Mouse (Mus musculus) gastrocnemius, postnatal 4 days (tissue): ENCODE results near the gene Gm4881. TPM values are rescaled to one million over a fixed set of nuclear protein-coding genes. Genes with fewer than 3 reads are reported as not detected.

Experiments used
- DNase-seq, 2 experiments: peaks; one replicate each; pipeline ENCODE4 v3.0.0; 2021 to 2022; ENCODE audit warnings: low spot score in 2 of 2, mixed read lengths in 2 of 2
- long read RNA-seq, 2 experiments: library from polyadenylated mRNA; stranded (forward); transcript quantifications; one replicate each; pipeline ENCODE4 v2.0.0; 2021
- total RNA-seq, 2 experiments: library from RNA; stranded (reverse); gene quantifications; 2 replicates each; pipeline ENCODE4 v1.2.3; 2021

Gene Gm4881
- not detected for total RNA-seq
- long read RNA-seq, experiment 1 = 0 reads
- long read RNA-seq, experiment 2 = 0 reads

DNA sequence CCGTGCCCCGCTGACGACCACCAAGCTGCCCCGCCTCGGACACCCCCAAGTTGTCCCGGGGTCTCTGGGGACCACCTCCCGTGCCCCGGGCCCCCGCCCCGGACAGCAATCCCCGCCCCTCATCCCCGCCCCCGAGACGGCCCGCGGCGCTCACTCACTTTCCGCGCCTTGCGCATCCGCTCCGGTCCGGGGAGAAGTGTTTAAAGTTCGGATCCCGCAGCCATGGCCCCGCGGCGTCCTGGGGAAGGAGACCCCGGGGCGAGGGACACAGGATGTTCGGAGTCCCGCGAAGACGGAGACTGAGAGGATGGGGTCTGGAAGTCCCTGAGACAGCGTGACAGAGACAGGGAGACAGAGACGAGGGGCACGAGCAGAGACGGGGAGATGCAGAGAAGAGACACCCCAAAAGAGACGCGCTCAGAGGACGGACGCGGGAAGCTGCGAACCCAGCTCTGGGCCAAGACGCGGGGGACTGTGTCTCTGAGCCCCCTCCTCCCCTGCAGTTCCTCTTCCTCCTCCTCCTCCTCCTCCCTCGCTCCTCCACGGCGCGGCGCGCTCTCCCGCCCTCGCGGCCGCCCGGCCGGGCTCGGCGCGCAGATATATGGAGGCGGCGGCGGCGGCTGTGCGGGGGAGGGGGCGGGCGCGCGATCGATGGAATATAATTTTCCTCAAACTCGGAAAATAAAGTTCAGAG is at the start of gene Gm4881:
Gm4881 (minus strand) TSS at position 238 of the 694 bp plus-strand sequence.
- DNase-seq = no peak

DNA sequence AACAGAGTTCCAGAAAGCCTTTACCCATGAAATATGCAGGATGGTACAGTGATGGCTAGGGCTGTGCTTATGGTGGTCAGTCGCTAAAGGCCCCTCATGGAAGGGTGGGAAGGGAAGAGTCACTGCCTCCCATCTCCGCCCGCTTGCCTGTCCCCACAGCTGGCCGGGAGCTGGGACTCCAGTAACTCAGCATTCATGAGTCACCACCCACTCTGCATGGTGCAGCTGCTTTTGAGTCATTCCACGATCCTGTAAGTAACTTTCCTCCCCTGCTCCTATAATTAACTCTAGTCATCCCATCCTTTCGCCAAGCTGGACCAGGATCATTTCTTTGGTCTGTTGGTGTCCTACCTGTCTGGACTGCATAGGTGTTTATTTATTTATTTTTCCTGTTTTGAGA is 48.8 kb upstream of the Gm4881 start:
- no peak for DNase-seq

DNA sequence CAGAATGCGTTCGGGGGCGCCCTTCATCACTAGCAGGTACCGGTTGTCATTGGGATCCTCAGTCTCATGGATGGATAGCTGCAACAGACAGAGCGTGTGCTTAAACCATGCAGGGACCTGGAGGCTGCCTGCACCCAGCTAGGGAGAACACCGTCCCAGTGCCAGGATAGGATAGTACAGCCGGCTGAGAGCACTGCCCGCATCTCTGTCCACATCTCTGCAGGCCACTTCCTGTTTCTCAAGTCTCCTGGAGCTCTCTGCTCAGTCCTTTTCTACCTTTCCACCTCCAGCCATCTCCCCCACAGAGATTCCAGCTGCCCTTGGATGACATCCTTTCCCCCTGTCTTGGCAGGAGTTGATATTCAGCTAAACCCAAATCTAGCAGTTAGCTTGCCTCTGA is 46.2 kb upstream of the Gm4881 start:
- DNase-seq = no peak

DNA sequence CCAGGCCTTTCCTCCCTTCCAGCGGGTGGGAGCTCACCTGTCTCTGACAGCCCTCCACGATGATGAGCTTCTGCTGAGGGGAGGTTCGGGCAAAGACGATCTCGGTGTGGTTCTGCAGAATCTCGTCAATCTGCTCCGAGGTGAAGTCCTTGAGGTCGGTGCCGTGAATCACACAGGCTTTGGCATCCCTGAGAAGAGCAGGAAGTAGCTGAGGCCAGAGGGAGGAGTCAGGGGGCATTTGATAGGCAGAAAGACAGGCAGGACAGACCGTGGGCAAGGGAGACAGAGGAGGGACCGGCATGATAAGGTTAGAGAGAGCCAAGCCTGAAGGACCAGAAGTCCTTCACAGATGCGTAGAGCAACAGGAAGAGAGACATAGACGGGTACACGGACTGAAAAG is 43.6 kb upstream of the Gm4881 start:
- no peak for DNase-seq

DNA sequence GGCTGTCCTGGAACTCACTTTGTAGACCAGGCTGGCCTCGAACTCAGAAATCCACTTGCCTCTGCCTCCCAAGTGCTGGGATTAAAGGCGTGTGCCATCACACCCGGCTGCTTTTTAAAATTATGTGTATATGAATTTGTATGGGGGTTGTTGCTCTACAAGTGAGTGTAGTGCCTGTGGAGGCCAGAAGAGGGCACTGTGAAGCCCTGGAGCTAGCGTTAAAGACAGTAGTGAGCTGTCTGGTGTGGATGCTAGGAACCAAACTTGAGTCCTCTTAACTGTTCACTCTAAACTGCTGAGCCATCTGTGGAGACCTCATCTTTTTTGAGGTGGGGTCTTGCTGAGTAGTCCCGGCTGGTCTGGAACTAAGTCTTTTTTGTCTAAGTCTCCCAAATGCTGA is 41.5 kb upstream of the Gm4881 start:
- DNase-seq = no peak

DNA sequence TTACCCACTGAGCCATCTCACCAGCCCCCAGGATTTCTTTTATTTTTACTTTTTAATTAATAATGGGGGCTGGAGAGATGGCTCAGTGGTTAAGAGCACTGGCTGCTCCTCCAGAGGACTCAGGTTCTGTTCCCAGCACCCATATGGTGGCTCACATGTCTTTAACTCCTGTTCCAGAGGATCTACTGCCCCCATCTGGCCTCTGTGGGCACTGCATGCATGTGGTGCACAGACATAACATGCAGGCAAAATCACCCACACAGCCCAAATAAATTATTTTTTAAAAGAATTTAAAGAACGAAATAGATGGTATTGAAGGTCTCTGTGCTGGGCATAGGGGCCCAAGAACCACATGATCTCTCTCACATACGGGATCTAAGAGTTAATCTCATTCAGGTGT is 40.0 kb upstream of the Gm4881 start:
- no peak for DNase-seq

DNA sequence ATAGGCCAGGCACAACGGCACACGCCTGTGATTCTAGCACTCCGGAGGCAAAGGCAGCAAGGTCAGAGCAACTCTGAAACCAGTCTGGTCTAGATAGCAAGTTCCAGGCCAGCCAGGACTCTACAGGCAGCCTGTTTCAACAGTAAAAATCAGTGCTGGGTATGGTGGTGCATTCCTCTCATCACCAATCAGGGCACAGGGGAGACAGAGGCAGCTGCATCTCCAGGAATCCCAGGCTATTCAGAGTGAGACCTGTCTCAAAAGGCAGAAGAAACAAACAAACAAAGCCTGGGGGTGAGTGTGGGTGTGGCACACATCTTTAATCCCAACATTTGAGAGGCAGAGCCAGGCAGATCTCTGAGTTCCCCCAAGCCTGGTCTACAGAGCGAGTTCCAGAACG is 39.1 kb upstream of the Gm4881 start:
- no peak for DNase-seq

DNA sequence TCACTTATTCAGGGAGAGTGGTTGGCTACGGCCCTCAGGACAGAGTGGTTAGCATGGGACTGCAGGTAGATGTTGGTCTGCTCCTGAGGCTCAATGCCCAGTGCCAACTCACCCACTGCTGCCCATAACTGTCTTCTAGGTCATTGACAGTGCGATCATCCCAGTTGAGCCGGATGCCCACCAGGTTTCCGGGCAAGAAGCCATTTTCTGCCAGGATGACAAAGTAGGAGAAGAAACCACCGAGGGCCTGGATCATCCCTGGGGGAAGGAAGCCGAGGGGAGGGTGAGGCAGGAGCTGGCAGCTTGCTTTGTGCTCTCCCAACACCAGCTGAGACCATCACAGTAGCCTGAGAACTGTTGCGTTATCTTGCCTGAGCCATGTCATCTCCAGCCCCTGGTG is 36.1 kb upstream of the Gm4881 start:
- no peak for DNase-seq

DNA sequence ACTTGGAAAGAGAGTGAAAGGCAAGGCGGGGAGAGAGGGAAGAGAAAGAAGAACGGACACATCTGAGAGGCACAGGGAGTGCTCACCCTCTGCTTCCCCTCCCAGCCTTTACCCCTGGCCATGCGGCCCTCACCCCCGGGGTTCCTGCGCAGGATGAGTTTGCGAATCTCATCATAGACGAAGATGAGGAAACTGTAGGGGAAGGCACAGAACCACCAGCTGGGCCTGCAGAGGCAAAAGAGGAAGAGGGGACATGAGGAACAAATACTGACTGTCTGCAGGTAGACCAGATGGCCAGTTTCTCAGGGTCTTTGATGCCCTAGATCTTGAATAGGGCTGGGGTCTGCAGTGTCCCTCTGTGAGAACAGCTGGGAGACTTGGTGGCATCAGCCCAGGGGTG is 34.5 kb upstream of the Gm4881 start:
- DNase-seq = no peak

DNA sequence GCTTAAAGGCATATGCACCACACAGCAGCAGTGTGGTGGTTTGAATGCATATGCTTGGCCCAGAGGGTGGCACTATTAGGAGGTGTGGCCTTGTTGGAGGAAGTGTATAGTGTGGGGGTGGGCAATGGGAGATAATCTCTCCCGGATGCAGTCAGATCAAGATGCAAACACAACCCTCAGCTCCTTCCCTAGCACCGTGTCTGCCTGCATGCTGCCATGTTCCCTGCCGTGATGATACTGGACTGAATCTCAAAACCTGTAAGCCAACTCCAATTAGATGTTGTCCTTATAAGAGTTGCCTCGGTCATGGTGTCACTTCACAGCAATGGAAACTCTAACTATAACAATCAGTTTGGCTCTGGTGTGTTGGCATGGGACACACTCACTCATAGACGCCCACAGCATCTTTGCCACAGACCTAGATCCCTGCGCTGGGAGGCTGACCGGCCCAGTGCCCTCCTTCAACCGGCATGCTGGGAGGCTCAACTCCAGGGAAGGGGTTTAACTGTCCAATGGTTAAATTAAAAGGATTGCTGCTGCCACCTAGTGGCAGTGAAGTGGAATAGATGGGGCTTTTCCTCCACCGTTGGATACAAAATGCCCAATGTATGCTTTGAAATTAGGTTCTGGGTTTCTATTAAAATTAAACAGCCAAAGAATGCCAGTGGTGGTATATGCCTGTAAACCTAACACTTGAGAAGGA is 30.8 kb upstream of the Gm4881 start:
- DNase-seq = no peak

DNA sequence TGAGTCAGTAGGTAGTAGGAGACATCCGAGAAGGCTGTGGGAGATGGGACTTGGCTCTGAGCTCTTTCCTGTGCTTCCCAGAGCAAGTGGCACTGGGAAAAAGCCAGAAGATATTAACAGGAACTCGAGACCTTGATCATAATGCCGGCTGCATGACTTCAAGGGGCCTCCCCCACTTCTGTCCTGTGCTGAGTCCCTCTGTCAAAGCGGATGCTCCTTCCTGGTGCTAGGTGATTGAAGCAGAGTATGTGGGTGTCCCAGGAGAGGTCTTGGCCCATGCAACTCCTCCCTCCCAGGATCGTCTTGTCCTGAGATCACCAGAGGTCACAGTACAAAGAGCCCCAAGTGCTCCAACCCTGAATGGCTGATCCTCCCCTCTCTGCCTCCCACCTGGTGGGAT is 29.6 kb upstream of the Gm4881 start:
- no peak for DNase-seq

DNA sequence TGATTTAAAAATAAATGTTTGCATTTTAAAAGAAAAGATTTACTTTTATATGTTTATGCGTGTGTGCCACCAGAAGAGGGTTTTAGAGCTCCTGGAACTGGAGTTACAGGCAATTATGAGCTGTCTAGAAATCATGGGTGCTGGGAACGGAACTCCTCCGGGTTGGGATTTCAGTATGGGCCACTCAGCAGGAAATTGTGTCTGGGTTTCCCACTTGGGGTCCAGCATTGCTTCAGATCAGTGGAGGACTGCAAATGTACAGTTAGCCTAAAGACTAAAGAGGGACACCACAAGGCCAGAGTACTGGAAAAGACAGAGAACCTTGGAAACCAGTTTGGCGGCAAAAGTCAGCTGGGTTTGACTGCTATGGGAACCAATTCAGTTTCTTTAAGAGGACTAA is 28.9 kb upstream of the Gm4881 start:
- DNase-seq = no peak

DNA sequence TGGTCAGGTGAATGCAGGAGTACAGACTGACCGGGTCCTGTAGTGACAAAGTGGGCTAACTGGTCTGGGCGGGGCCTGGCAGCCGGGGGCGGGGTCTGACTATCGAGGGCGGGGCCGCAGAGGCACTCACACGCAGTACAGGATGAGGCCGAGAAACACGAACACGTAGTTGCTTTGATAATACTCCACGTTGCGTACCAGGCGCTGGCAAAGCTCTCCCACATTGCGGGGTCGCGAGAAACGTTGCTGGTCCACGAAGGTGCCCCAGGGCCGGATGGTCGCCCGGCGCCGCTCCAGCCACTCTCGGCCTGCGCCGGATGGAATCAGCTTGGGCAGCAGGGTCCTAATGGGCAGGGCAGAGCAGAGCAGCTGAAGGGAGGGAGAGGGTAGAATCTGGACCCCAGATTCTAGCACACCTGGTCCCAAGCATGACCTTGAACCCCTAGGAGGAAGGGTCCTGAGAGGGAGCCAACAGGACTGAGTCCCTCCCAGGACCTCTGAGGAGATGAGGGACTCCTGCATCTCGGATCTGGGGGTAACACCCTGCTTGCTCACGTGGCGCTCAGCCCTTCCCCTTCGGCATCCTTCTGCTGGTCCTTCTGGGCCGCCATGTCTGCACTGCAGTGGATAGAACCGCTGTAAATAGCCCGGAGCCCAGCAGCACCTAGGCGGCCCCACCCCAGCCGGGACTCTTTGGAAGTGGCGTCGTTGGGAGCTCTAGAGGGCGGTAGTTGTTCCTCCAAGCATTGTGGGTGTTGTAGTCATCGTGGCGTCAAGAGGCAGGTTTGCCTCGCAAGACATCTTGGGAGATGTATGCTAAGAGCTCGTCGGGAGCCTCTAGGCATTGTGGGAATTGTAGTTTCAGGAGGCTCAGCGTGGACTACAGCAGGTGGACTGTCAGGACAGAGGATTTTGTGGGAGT is 27.9 kb upstream of the Gm4881 start, which contains the start of gene Rabac1:
Rabac1 (minus strand) TSS at position 783 of the 922 bp plus-strand sequence.
- DNase-seq = peak; percentile 66 to 88

DNA sequence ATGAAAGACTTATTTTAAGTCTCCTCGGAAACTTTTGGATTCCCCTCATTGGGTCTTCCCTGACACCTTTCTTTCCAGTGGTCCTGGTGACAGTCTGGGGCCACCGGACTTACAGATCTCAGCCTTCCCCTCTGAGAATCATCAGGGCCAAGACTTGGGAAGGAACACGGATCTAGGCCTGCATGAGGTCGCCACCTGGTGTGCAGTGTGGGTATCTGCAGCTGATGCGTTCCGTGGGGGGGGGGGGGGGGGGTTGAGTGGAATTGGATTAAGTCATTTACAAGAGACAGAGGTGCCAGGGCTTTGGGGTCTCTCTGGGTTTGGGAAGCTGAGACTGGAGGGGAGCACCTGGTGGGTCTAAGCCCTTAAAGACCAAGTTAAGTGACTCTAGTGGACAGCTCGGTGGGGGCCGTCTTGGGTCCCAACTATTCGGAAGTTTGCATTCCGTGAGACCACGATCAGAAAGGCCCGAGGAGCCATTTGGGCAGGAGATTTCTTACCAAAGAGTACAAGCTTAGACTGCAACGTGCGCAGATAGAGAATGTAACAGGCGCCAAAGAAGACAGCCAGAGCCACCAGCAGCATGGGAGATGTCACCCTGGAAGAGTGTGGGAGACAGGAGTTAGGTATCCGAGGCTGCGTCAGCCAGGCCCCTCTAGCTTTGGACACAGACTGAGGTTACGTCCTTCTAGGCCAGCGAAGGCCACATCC is 27.1 kb upstream of the Gm4881 start:
- DNase-seq = peak in 1 of 2 experiments; percentile 35

DNA sequence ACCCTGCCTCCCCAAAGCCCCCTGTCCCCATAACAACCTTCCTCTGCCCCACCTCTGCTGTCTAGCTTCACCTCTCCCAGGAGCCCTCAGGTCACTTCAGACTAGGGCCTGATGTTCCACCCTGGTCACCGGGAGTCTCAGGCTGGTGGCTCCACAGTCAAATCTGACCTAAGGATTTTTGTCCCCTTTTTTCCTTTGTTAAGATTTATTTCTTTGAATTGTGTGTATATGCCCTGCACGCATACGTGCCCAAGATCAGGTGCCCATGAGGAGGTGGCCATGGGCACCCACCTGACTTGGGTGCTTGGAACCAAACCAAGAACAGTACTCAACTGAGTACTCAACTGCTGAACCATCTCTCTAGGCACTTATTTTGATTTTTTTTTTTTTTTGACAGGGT is 26.0 kb upstream of the Gm4881 start:
- no peak for DNase-seq

DNA sequence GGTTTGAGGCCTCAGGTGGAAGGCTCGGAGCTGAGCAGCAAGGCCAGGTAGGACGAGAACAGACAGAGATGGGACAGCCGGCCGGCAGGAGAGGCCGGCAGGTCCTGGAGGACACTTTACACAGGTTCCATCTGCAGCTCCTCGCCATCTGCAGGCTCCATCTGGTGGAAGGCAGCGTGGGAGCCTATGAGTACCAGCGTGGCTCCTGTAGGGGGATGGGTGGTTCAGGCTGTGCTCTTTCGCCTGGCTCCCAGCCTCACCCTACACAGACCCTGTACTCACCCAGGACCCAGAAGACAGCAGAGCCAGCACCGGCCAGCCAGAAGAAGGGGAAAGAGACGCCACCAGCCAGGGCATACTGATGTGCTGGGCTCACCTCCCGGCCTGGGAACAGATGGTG is 25.5 kb upstream of the Gm4881 start:
- no peak for DNase-seq

DNA sequence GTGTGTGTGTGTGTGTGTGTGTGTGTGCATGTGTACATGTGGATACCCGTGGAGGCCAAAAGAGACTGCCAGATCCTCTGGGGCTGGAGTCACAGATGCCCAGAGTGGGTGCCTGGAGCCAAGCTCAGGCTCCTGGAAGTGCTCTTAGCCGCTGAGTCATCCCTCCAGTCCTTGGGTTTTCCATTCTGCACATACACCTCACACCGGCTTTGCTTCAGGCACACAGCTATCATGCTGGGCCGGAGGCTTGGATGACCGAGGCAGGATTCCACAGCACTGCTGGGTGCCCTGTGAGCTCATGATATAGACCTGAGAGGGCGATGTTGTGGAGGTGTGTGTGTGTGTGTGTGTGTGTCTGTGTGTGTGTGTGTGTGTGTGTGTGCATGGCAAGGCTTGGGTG is 24.2 kb upstream of the Gm4881 start:
- no peak for DNase-seq

DNA sequence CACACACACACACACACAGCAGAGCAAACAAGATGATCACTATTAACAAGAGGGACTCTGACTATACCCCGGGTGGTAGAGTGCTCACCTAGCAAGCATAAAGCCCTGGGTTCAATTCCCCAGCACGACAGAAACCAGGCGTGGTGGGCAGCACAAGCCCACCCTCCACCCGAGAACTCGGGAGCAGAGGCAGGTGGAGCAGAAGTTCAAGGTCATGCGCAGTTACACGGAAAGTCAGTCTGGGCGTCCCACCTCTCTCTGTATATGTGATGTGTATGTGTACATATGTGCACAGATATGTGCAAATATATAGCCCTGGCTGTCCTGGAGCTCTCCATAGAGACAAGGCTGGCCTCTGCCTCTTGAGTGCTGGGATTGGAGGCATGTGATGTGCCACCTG is 23.7 kb upstream of the Gm4881 start:
- DNase-seq = no peak

DNA sequence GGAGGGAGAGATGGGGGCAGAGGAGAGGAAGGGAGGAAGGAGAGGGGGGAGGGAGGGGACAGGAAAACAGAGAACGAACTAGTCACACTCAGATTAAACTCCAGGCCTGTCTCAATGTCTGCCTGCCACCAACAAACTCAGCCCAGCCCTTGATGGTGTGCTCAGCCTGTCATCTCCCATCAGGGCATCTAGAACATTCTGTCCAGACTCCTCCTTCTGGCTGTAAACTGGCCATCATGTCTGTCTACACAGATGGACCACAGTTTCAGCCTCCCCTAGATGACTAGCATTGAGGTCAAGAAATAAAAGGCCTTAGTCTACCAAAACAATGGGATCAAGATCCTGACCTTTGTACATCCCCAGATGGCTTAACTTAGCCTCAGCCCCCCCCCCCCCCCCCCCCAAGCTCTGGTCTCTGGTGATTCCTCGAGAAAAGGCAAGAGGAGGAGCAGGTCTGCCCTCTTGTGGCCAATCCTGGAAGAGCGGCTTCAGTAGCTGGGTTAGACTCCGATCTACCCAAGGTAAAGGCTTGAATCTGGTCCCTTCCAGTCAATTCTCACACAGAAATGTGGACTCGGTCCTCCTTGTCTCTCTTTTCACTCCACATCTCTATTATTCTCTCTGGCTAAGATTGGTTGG is 20.7 kb upstream of the Gm4881 start:
- DNase-seq = peak; percentile 61 to 70

DNA sequence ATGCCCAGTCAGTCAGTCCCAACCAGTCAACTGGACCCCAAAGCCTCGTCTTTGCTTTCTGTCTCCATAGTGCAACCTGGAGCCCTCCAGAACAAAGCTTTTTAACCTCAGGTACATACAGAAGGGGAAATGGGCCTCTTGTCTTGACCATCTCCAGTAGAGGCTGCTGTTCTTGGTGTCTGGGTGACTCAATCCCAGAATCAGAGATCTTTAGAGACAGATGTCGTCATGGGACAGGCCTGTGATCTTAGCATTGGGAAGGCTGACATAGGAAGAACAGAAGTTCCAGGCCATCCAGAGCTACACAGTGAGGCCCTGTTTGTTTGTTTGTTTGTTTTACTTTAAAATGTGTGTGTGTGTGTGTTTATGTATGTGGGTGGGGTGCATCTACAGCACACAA is 20.0 kb upstream of the Gm4881 start:
- no peak for DNase-seq

DNA sequence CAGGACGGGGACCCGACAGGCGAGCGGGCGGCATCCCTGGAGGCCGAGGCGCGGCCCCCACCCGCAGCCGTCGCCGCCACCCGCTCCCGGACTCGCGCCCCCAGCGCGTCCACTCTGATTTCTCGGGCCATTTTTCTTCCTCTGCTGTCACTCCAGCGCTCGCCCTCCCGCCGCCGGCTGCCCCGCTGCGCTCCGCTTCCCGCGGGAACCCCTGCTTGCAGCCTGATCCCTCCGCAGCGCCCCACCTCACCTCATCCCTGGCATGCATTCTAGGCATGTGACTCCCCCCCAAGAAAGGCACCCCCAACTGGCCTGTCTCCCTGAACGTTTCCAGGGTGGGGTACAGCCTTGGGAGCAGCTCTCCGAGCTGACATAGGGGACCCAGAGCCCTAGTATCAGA is 10.9 kb upstream of the Gm4881 start:
- no peak for DNase-seq
